Mouse (Mus musculus) lung, adult 10 weeks (tissue): ENCODE results near the gene Stk4. TPM values are rescaled to one million over a fixed set of nuclear protein-coding genes. Genes with fewer than 3 reads are reported as not detected.

Experiments
- polyA plus RNA-seq: library from polyadenylated mRNA; stranded (reverse); fragments of 350-450 nt; fragmentation: Illumina TruSeq; extraction: RNeasy Lipid Tissue Mini Kit (QIAGEN cat#74804); gene quantifications from one replicate; pipeline ENCODE4 v1.2.3, GENCODE M21; 2014; ENCODE audit warnings: low read depth, low replicate concordance; ENCODE audit not compliant: insufficient read depth

Gene Stk4
- 30.1 TPM for polyA plus RNA-seq

DNA sequence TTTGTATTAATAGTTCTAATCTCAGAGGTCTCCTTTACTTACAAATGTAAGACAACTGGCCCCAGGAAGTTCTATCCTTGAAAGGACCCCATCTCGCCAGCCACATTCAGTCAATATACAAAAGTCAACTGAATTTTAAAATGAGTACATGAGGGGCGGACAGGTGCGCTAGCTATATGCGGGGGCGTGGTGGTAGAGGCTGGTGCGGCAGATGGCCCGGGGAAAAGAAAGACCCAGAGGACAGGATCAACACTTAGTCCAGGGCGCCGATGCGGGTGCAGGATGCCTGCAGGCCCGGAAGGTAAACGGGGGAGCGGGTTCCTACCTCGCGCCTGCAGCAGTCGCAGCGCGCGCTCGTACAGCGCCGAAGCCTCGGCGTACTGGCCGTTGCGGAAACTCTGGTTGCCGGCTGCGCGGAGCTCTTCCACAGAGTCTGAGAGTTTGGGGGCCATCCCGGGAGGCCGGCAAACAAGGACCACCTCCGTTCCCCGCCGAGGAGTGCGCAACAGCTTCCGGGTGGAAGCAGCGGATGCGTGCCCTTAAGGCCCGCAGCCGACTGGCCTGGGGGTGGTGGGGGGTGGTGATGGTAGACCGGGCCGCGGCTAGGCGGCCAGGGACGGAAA, at the start of gene Stk4:
Gene Stk4, plus strand, starts transcription at position 181 of the 623 bp plus-strand sequence.

DNA sequence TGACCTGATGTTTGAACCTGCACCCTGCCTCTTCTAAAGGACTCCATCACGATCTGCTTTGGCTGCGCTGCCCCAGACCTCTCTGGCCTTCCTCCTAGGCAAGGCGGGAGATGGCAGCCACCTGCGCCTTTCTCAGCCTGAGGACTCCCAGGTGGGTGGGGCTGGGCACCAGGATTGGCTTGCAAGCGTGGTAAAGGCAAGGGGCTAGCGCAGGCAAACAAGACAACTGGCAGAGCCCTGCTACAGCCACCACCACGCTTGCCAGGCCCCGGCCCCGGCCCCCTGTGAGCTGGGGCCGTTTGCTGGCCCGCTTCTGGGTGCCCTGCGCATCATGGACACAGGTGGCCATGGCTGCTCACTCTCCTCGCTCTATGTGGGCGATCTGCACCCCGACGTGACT, 45.0 kb upstream of the Stk4 start, which contains the start of gene Pabpc1l:
Gene Pabpc1l, plus strand, starts transcription at position 301 of the 400 bp plus-strand sequence.

GRCm38 (mm10) chr2:164070765-164071436, 779 bp downstream of the Stk4 start, which contains the start of gene Tomm34:
Gene Tomm34, minus strand, starts transcription at chr2:164071169.

GRCm38 (mm10) chr2:164170902-164171301, 100.8 kb downstream of the Stk4 start, which contains the start of gene Kcns1:
Gene Kcns1, minus strand, starts transcription at chr2:164171113.

GRCm38 (mm10) chr2:164182692-164183255, 112.7 kb downstream of the Stk4 start, which contains the start of gene Wfdc5:
Gene Wfdc5, minus strand, starts transcription at chr2:164182742.

GRCm38 (mm10) chr2:164190576-164190975, 120.5 kb downstream of the Stk4 start, which contains the start of gene Wfdc12:
Gene Wfdc12, minus strand, starts transcription at chr2:164190608.

GRCm38 (mm10) chr2:164199626-164200327, 129.7 kb downstream of the Stk4 start, which contains the start of gene Wfdc15a:
Gene Wfdc15a, minus strand, starts transcription at chr2:164200130.

Other genes with a start within 250 kb of the Stk4 start
- gene Ccn5, start 249.5 kb upstream of the Stk4 start, polyA plus RNA-seq = 44.0 TPM
- not detected for gene Kcnk15, start 216.7 kb upstream of the Stk4 start, polyA plus RNA-seq
- gene Rims4, start 151.6 kb upstream of the Stk4 start, polyA plus RNA-seq = 0.11 TPM
- 116 TPM for gene Ywhab, start 75.4 kb upstream of the Stk4 start, polyA plus RNA-seq
- 0.37 TPM for gene Pabpc1l, start 44.9 kb upstream of the Stk4 start, polyA plus RNA-seq
- 22.2 TPM for gene Tomm34, start 847 bp downstream of the Stk4 start, polyA plus RNA-seq
- not detected for gene Kcns1, start 100.8 kb downstream of the Stk4 start, polyA plus RNA-seq
- gene Wfdc5, start 112.4 kb downstream of the Stk4 start, polyA plus RNA-seq = not detected
- not detected for gene Wfdc12, start 120.3 kb downstream of the Stk4 start, polyA plus RNA-seq
- gene Wfdc15a, start 129.8 kb downstream of the Stk4 start, polyA plus RNA-seq = not detected
- gene Wfdc15b, start 151.3 kb downstream of the Stk4 start, polyA plus RNA-seq = not detected
- gene Svs2, start 168.1 kb downstream of the Stk4 start, polyA plus RNA-seq = not detected
- not detected for gene Svs3b, start 186.3 kb downstream of the Stk4 start, polyA plus RNA-seq
- not detected for gene Svs4, start 208.1 kb downstream of the Stk4 start, polyA plus RNA-seq
- gene Svs3a, start 218.9 kb downstream of the Stk4 start, polyA plus RNA-seq = not detected
- gene Svs6, start 246.4 kb downstream of the Stk4 start, polyA plus RNA-seq = not detected